Mouse (Mus musculus) R1 (cell line): ENCODE results near the gene Drd1.

ENCODE experiments used
- DNase-seq: peaks from one replicate; pipeline ENCODE4 v3.0.0-alpha.2; 2018; ENCODE audit warnings: low read depth, low spot score

Drd1 gene

GRCm38 (mm10) chr13:54055448-54055861 is at the start of gene Drd1:
Gene Drd1, minus strand, starts transcription at chr13:54055705.
- peak; percentile 72 for DNase-seq

- DNase-seq: no peak
Measured at GRCm38 (mm10) chr13:54103866-54104265, 48.4 kb upstream of the Drd1 start.

GRCm38 (mm10) chr13:54103271-54103670 is 47.8 kb upstream of the Drd1 start:
- no peak for DNase-seq

- DNase-seq: no peak
Measured at GRCm38 (mm10) chr13:54102061-54102460, 46.6 kb upstream of the Drd1 start.

GRCm38 (mm10) chr13:54101031-54101820 is 45.7 kb upstream of the Drd1 start:
- DNase-seq: no peak

GRCm38 (mm10) chr13:54097797-54098196 is 42.3 kb upstream of the Drd1 start:
- no peak for DNase-seq

- no peak for DNase-seq
Measured at GRCm38 (mm10) chr13:54097227-54097626, 41.7 kb upstream of the Drd1 start.

GRCm38 (mm10) chr13:54095721-54096120 is 40.2 kb upstream of the Drd1 start:
- DNase-seq: no peak

- no peak for DNase-seq
Measured at GRCm38 (mm10) chr13:54094963-54095362, 39.5 kb upstream of the Drd1 start.

GRCm38 (mm10) chr13:54094349-54094748 is 38.8 kb upstream of the Drd1 start:
- no peak for DNase-seq

GRCm38 (mm10) chr13:54091719-54092118 is 36.2 kb upstream of the Drd1 start:
- no peak for DNase-seq

GRCm38 (mm10) chr13:54085266-54085665 is 29.8 kb upstream of the Drd1 start:
- DNase-seq: no peak

GRCm38 (mm10) chr13:54084826-54085225 is 29.3 kb upstream of the Drd1 start:
- DNase-seq: no peak

GRCm38 (mm10) chr13:54084178-54084577 is 28.7 kb upstream of the Drd1 start:
- no peak for DNase-seq

- DNase-seq: no peak
Measured at GRCm38 (mm10) chr13:54082946-54083345, 27.4 kb upstream of the Drd1 start.

GRCm38 (mm10) chr13:54080785-54081184 is 25.3 kb upstream of the Drd1 start:
- no peak for DNase-seq

- no peak for DNase-seq
Measured at GRCm38 (mm10) chr13:54079782-54080759, 24.6 kb upstream of the Drd1 start.

GRCm38 (mm10) chr13:54077470-54078174 is 22.1 kb upstream of the Drd1 start:
- DNase-seq: peak; percentile 74

GRCm38 (mm10) chr13:54076762-54077460 is 21.4 kb upstream of the Drd1 start:
- DNase-seq: no peak

GRCm38 (mm10) chr13:54076051-54076450 is 20.5 kb upstream of the Drd1 start:
- DNase-seq: no peak

- peak; percentile 63 for DNase-seq
Measured at GRCm38 (mm10) chr13:54075416-54075815, 19.9 kb upstream of the Drd1 start.
